Mouse (Mus musculus): ENCODE results near the gene Kirrel3. TPM values are rescaled to one million over a fixed set of nuclear protein-coding genes. Genes with fewer than 3 reads are reported as not detected.

The Kirrel3 gene
- polyA plus RNA-seq, 1 experiment from 2014 or later = 25.9 TPM

- no peak for ATAC-seq (ENCODE audit: low read depth)
- Histone ChIP-seq H3K4me2 (no peak overlapping the region), H3K36me3 (no peaks in the 10 kb centered on the region), H3K9ac (no peak overlapping the region), H3K4me3 (no peak overlapping the region), H3K4me1 (replicated peaks) (0 out of 2 replicates have a peak, but pooled peaks cover 15% of the 10 kb centered on the region), H3K27ac (replicated peaks) (no peak overlapping the region), H3K9me3 (no peaks in the 10 kb centered on the region), H3K27me3 (no peaks in the 10 kb centered on the region)
- WGBS = 87% methylated on average over 6 of the region's 6 CpGs
Observed at GRCm38 (mm10) chr9:34612886-34613769, 127.4 kb downstream of the Kirrel3 start.

- no peaks in the 10 kb centered on the region for H3K27me3 ChIP-seq
- H3K27ac ChIP-seq (replicated peaks) = no peak overlapping the region
- H3K4me3 ChIP-seq = no peak overlapping the region
- no peaks in the 10 kb centered on the region for H3K36me3 ChIP-seq
- no peak for ATAC-seq (ENCODE audit: low read depth)
- H3K4me2 ChIP-seq = no peak overlapping the region
- no peaks in the 10 kb centered on the region for H3K9me3 ChIP-seq
- H3K4me1 ChIP-seq (replicated peaks) = peaks cover 23% of the 10 kb centered on the region; the same call in 1 of the 2 replicates
- whole genome bisulfite sequencing = 63% methylated on average over 6 of the region's 6 CpGs
- no peak overlapping the region for H3K9ac ChIP-seq
Observed at GRCm38 (mm10) chr9:34618099-34618498, 132.4 kb downstream of the Kirrel3 start.

- Histone ChIP-seq H3K36me3 (no peaks in the 10 kb centered on the region), H3K9ac (no peak overlapping the region), H3K27me3 (no peaks in the 10 kb centered on the region), H3K4me2 (no peak overlapping the region), H3K4me3 (no peak overlapping the region), H3K4me1 (replicated peaks) (peaks cover 36% of the 10 kb centered on the region), H3K27ac (replicated peaks) (no peak overlapping the region), H3K9me3 (no peaks in the 10 kb centered on the region)
- 54% methylated on average over 3 of the region's 3 CpGs for WGBS
- 0 out of 2 replicates have a peak, but pooled peaks have one; percentile 24 for ATAC-seq (ENCODE audit: low read depth)
Observed at GRCm38 (mm10) chr9:34619913-34620312, 134.2 kb downstream of the Kirrel3 start.

GRCm38 (mm10) chr9:34623526-34623925, 137.8 kb downstream of the Kirrel3 start:
- no peak overlapping the region; the same call in 1 of the 2 replicates for H3K27ac ChIP-seq (replicated peaks)
- H3K27me3 ChIP-seq = no peaks in the 10 kb centered on the region
- no peak for ATAC-seq (ENCODE audit: low read depth)
- WGBS = 46% methylated on average over 5 of the region's 5 CpGs
- no peaks in the 10 kb centered on the region for H3K36me3 ChIP-seq
- H3K4me1 ChIP-seq (replicated peaks) = peaks cover 27% of the 10 kb centered on the region
- H3K9me3 ChIP-seq = no peaks in the 10 kb centered on the region
- H3K9ac ChIP-seq = no peak overlapping the region
- no peak overlapping the region for H3K4me3 ChIP-seq
- no peak overlapping the region for H3K4me2 ChIP-seq

GRCm38 (mm10) chr9:34624021-34624420, 138.3 kb downstream of the Kirrel3 start:
- Histone ChIP-seq H3K36me3 (no peaks in the 10 kb centered on the region), H3K27me3 (no peaks in the 10 kb centered on the region), H3K4me1 (replicated peaks) (peaks cover 30% of the 10 kb centered on the region), H3K27ac (replicated peaks) (no peak overlapping the region; the same call in 1 of the 2 replicates), H3K4me2 (no peak overlapping the region), H3K9me3 (no peaks in the 10 kb centered on the region), H3K4me3 (no peak overlapping the region), H3K9ac (no peak overlapping the region)
- ATAC-seq (ENCODE audit: low read depth) = no peak
- 69% methylated on average over 2 of the region's 2 CpGs for WGBS

GRCm38 (mm10) chr9:34628841-34629240, 143.1 kb downstream of the Kirrel3 start:
- no peak overlapping the region for H3K4me3 ChIP-seq
- no peak overlapping the region for H3K27ac ChIP-seq (replicated peaks)
- H3K27me3 ChIP-seq = no peaks in the 10 kb centered on the region
- 66% methylated on average over 3 of the region's 3 CpGs for WGBS
- no peak for ATAC-seq (ENCODE audit: low read depth)
- peaks cover 11% of the 10 kb centered on the region for H3K4me1 ChIP-seq (replicated peaks)
- H3K9ac ChIP-seq = no peak overlapping the region
- H3K9me3 ChIP-seq = no peaks in the 10 kb centered on the region
- no peak overlapping the region for H3K4me2 ChIP-seq
- H3K36me3 ChIP-seq = no peaks in the 10 kb centered on the region

GRCm38 (mm10) chr9:34635696-34636095, 150.0 kb downstream of the Kirrel3 start:
- Histone ChIP-seq H3K27me3 (no peaks in the 10 kb centered on the region), H3K27ac (replicated peaks) (no peak overlapping the region), H3K4me3 (no peak overlapping the region), H3K36me3 (no peaks in the 10 kb centered on the region), H3K9ac (no peak overlapping the region), H3K4me1 (replicated peaks) (no peaks in the 10 kb centered on the region), H3K4me2 (no peak overlapping the region), H3K9me3 (no peaks in the 10 kb centered on the region)
- no peak for ATAC-seq (ENCODE audit: low read depth)
- 73% methylated on average over 6 of the region's 6 CpGs for WGBS

GRCm38 (mm10) chr9:34643917-34644316, 158.2 kb downstream of the Kirrel3 start:
- no peaks in the 10 kb centered on the region for H3K36me3 ChIP-seq
- H3K9me3 ChIP-seq = no peaks in the 10 kb centered on the region
- H3K4me3 ChIP-seq = no peak overlapping the region
- no peak overlapping the region for H3K27ac ChIP-seq (replicated peaks)
- peaks cover 8% of the 10 kb centered on the region; the same call in 1 of the 2 replicates for H3K4me1 ChIP-seq (replicated peaks)
- no peak for ATAC-seq (ENCODE audit: low read depth)
- 55% methylated on average over 3 of the region's 3 CpGs for WGBS
- no peaks in the 10 kb centered on the region for H3K27me3 ChIP-seq
- H3K9ac ChIP-seq = no peak overlapping the region
- no peak overlapping the region for H3K4me2 ChIP-seq

GRCm38 (mm10) chr9:34644392-34644791, 158.7 kb downstream of the Kirrel3 start:
- no peak overlapping the region for H3K4me2 ChIP-seq
- no peak overlapping the region for H3K27ac ChIP-seq (replicated peaks)
- no peak overlapping the region for H3K4me3 ChIP-seq
- 69% methylated on average over 8 of the region's 8 CpGs for WGBS
- no peak for ATAC-seq (ENCODE audit: low read depth)
- no peaks in the 10 kb centered on the region for H3K9me3 ChIP-seq
- H3K27me3 ChIP-seq = no peaks in the 10 kb centered on the region
- H3K4me1 ChIP-seq (replicated peaks) = peaks cover 8% of the 10 kb centered on the region; the same call in 1 of the 2 replicates
- no peak overlapping the region for H3K9ac ChIP-seq
- H3K36me3 ChIP-seq = no peaks in the 10 kb centered on the region

GRCm38 (mm10) chr9:34646831-34647230, 161.1 kb downstream of the Kirrel3 start:
- no peaks in the 10 kb centered on the region for H3K27me3 ChIP-seq
- H3K4me2 ChIP-seq = no peak overlapping the region
- no peaks in the 10 kb centered on the region for H3K36me3 ChIP-seq
- no peak for ATAC-seq (ENCODE audit: low read depth)
- no peak overlapping the region for H3K4me3 ChIP-seq
- no peak overlapping the region for H3K9ac ChIP-seq
- H3K4me1 ChIP-seq (replicated peaks) = peaks cover 8% of the 10 kb centered on the region; the same call in 1 of the 2 replicates
- no peaks in the 10 kb centered on the region for H3K9me3 ChIP-seq
- no peak overlapping the region for H3K27ac ChIP-seq (replicated peaks)
- 84% methylated on average over 9 of the region's 9 CpGs for WGBS

GRCm38 (mm10) chr9:34652278-34652677, 166.6 kb downstream of the Kirrel3 start:
- Histone ChIP-seq H3K4me2 (no peak overlapping the region), H3K27me3 (no peaks in the 10 kb centered on the region), H3K4me1 (replicated peaks) (no peaks in the 10 kb centered on the region), H3K9ac (no peak overlapping the region), H3K36me3 (no peaks in the 10 kb centered on the region), H3K9me3 (no peaks in the 10 kb centered on the region), H3K27ac (replicated peaks) (no peak overlapping the region), H3K4me3 (no peak overlapping the region)
- 67% methylated on average over 3 of the region's 3 CpGs for WGBS
- ATAC-seq (ENCODE audit: low read depth) = no peak

GRCm38 (mm10) chr9:34653141-34653540, 167.4 kb downstream of the Kirrel3 start:
- Histone ChIP-seq H3K36me3 (no peaks in the 10 kb centered on the region), H3K4me3 (no peak overlapping the region), H3K9ac (no peak overlapping the region), H3K9me3 (no peaks in the 10 kb centered on the region), H3K4me1 (replicated peaks) (no peaks in the 10 kb centered on the region), H3K27me3 (no peaks in the 10 kb centered on the region), H3K4me2 (no peak overlapping the region), H3K27ac (replicated peaks) (no peak overlapping the region)
- ATAC-seq (ENCODE audit: low read depth) = no peak
- WGBS = 90% methylated on average over 1 of the region's 1 CpGs
